Mouse (Mus musculus) frontal cortex, adult 2 months (tissue): ENCODE results near the gene Nr3c2. TPM values are rescaled to one million over a fixed set of nuclear protein-coding genes. Genes with fewer than 3 reads are reported as not detected.

Source experiments
- DNase-seq, 2 experiments: peaks; one replicate each; pipeline ENCODE4 v3.0.0; 2022; ENCODE audit warnings: low spot score in 1 of 2; ENCODE audit errors: extremely low spot score in 1 of 2
- polyA plus RNA-seq: library from polyadenylated mRNA; depleted of rRNA; stranded (reverse); fragments of >200 nt; gene quantifications from 2 replicates; pipeline ENCODE4 v1.2.3, GENCODE M21; 2012

Gene Nr3c2
- polyA plus RNA-seq, 1 experiment: 16.6 TPM

DNA sequence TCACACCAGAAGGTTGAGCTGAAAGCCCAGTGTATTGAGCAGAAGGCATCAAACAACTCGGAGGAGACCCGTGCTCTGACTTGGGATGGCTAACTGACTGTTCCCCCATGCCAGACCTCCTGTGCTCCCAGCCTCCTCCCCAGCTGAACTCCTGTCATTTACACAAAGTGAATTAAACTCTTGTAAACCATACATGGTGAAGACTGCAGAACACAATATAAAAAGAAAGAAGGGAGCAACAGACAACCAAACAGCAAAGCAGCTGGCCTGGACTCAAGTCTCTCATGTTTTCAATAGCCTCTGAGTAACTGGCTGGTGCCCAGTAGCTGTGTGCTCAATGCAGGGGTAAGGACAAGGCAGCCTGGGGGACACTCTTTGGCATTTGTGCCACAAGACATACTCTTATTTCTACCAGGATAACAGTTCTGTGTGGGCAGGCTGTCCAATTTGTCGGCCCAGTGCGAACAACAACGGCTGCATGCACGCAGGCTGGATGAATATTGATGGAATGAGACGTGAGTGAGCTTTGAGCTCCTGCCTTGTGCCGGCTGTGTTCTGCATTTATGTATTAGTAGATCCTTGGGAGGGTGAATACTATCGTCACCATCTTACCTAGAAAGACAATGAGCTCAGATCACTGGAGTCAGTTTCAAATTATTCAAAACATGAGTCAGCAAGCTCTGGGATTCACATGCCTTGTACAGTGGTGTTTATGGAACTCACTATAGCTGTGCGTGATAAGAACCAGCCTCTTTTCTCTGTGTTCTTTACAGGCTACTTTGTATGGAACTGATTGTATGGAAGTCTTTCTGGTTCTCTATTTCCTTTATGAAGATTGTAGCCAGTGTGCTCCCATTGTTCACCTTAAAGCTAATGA lies 152.4 kb downstream of the Nr3c2 start:
- DNase-seq: peak in 1 of 2 experiments; percentile 12

DNA sequence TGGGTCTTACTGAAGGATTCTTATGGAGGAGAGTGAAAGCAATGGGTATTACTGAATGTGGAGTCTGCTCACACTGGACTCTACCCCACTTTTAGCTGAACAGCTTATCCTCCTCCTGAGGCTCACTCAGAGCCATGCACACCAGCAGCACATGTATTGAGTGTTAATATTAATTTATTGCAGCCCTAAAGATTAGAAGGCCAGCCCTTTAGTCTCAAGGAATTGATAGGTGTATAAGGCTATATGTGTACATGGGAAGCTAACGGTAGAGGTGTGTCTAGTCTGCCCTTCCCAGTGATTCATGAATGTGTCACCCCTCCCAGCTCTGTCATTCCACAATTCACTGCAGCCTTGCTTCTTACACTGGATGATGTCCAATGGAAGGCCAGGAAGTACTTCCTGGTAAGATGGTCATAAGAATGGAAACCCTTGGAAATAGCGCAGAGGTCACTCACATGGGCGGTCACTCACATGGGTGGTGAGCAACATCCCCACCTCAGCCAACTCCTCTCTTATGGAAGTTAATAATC lies 156.3 kb downstream of the Nr3c2 start:
- DNase-seq: no peak

DNA sequence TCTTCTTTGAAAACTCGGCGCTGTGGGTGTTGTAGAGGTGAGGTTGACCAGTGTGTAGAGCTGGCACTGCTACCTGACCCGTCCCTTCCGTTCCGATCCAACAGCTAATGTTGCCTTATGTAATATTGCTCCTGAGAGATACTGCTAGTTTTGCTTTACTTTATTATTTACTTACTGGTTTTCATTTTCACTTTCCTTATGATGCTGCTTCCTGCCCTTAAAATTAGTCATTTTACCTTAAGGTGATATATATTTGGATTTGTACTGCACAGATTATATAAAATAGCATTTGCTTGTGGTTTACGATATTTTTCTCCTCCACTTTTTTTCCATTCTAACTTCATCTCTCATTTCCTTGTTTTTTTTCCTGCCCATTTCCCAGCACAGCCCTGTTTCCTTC lies 157.6 kb downstream of the Nr3c2 start:
- no peak for DNase-seq

DNA sequence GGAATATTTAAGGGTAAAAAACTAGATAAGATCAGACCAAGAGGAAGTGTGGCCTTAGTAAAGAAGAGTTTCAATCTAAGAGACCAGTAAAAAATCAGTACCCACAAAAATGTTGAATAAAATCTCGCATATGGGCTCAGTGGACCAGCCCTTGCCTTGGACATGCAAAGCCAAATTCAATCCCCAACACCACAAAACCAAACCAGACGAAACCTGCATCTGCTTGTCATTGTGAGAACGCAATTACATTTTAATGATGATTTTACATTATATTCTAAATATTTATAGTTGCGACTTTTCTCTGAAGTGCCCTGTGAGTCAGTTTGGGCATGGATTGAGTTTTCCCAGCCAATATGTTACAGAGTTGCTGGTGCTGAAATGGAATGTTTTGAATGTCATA lies 183.4 kb downstream of the Nr3c2 start:
- DNase-seq: no peak

DNA sequence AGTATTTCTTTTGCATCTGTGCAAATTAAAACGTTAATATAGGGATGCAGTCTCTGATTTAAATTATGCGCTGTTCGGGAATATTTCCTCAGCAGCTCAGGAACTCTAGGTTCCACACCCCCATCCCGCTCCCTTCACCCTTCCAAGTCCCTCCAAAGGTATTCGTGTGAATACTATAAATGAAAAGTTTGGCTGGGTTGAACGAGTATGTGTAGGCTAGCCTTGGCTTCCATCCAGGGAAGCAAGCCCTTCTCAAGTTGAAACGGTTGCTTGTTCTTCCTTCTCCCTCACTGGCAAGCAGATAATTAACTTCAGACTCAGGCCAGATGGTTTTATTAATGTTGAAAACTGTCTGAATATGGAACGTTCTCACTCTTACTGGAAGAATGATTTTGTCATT lies 186.8 kb downstream of the Nr3c2 start:
- DNase-seq: peak; percentile 11 to 59

DNA sequence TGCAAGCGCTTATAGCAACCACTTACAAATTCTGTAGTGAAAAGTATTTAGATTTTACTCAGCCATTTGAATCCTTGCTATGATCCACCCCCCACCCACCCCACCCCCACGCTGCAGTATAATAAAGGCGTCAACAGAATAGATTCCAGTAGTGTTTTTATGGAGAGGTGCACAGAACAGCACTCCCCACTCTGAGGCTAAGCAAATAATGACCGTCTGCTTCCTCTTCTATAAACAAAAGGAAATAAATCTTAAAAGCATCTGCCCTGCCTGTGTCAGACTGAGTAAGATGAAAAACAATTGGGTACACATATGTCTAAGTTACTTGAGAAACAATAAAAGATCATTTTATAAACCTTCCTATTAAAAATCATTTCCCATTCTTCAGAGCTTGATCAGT lies 197.5 kb downstream of the Nr3c2 start:
- no peak for DNase-seq

DNA sequence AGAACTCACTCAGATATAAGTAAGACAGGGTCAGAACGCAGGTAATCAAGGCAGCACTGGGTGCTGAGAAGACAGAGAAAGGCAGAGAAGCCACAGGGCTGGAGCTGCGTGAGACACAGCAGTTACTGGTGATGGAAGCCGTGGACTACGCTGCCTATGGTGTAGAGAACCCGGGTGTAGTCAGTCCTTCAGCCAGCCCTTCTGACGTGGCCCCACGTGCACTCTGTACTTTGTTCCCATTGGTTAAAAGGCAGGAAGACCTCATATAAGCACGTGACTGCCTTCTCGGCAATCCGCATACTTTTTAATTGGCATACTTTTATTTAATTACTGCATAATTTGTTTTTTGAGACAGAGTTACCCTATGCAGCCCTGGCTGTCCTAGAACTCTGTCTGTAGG lies 198.9 kb downstream of the Nr3c2 start:
- no peak for DNase-seq

DNA sequence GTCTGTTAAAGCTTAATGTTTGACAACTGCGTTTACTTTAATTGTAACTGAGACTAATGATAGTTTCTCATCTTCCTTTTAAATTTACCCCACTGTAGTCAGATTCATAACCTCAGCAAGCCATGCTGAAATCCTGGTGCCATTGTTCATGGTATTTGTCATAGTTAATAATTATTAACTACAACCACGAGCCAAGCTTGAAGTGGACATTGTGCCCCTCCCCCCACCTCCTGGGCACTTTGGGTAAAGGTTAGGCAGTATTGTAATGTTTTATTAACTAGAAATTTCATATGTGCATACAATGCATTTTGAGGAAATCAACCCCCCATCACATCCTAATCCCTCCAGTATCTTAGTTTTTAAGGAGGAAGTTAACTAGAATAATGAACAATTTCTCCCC lies 201.1 kb downstream of the Nr3c2 start:
- DNase-seq: no peak

DNA sequence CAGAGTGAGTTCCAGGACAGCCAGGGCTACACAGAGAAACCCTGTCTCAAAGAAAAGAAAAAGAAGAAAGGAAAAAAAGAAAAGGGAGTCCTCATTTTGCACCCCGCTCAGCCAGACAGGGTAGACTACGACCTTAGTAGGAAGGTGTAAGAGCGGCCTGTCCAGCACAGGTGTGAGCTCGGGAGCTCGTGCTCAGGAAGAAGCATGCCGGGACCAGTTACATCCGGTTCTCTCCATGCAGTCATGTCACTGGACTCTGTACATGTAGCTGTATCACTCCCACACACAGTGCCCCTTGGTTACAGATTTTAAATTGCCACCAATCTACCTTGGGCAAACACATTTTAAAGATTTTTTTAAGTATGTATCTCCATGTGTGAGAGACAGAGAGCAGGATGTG lies 203.6 kb downstream of the Nr3c2 start:
- DNase-seq: no peak

DNA sequence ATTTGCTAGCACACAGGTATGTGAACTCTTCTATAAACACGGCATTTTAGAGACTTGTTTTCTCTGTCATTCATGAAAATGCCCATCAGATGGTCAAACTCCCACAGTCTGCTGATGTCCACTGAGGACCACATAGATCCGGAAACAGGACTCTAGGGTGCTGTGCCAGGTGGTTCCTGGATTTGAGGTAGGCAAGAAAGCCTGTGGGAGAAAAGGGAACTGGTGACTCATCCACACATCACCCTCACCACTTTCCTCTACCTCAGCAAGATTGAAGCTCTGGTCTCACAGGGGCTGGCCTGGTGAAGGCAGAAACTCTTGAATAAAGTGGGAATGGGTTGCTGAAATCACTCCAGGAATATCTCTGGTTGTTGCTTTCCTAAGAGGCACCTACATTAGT lies 213.5 kb downstream of the Nr3c2 start:
- no peak for DNase-seq

DNA sequence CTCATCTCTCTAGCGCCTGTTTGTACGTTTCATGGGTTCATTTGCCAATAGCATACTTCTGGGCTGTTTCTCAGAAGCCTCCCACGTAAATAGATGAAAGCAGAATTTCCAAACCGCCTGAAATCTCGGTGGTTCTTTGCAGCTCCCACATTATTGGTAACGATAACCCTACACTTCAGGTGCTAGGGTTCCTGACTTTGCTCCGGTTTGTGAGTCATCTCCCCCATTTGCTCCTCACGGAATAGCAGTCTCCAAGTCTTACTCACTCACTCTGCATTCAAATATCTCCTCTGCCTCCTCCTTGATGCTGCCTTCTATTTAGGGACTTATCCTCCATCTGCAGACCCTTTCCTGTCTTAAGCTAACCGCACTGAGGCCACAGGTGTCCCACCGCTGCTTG lies 215.5 kb downstream of the Nr3c2 start:
- peak; percentile 7 to 50 for DNase-seq

DNA sequence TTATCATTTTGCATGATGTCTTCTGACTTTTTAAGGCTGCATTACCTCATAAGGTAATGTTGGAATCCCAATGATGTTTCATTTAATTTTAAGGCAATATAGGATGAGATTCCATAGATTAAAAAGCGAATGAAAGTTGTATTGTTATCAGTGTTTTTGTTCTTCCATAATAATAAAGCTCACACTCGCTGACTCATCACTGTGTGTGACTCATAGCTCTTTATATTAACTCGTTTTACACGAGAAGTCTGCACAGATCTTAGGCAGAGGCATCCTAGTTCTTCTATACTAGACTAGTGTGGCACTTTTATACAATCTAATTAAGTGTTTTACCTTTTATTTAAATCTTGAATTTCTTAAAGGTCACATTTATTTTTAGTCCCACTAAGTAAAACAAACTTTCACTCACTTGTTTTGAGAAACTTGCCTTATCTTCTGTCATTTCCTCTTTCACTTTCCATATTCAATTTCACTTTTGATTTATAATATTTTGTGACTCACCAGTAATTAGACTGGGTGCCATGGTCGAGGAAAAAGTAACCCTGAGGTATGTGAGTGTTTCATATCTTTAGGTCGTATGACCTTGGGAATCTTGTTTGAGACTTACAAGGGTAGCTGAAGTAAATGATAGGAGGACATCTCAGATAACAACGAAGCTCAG lies 217.3 kb downstream of the Nr3c2 start:
- peak in 1 of 2 experiments; percentile 15 for DNase-seq

DNA sequence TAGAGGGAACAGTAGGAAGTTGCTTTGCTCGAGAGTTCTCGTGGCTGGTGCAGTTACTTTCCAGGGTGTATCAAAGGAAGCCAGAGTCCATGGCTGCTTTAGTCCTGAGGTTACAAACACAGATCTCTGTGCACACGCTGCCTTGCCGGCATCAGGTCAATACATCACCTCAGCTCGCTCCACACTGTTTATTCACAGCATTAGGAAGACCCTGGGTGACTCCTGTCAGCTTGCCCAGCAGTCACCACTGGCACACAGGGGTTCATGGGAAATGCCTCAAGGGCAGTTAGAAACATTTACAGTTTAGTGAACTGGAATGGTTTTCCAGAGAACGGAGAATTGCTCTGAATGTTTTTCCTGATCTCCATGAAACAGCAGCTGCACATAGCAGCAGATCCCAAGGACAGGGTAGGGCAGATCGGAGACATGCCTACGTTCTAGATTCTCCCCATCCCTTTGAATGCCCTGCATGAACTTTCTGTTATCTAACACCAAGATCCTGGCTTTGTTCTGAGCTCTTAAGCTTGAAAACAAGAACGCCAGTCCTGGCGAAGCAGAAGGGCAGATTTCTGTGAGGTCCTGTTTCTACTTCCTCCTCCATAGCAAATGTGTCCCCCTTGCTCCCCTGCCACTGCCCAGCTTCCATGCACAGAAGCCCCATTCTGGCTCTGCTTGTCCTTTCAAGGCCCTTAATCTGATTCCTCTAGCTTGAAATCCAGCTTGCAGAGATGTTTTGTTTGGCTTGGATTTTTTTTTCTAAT lies 221.7 kb downstream of the Nr3c2 start:
- no peak for DNase-seq

DNA sequence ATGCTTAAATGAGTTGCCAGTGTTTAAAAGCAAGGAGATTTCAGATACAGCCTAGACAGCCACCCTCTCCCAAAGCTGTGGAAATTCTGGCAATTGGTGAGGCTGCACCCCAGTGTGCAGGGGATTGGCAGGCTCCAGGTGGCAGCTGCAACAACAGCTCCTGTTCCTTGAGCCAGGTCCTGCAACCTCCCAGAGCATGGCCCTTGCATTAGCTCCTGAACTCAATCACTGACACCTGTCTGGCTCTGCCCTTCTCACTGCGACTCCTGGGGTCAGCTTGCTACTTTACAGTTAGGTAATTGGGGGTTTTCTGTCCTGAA lies 222.3 kb downstream of the Nr3c2 start:
- no peak for DNase-seq

DNA sequence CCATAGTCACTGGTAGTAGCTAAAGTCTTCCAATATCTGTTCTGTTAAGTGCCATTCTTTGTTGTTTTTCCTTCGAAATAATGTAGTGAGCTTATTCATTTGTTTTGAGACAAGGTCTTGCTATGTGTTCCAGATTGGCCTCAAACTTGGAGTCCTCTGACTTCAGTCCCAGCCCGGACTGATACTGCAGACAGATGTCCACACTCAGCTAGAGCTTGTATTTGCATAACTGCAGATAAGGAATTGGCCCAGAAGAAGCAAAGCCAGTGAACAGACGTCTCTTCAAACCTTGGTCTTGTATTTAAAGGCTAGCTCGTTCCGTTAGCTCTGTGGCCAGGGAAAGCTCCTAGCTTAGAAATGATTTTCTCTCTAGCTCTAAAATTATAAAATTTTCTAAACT lies 223.1 kb downstream of the Nr3c2 start:
- DNase-seq: no peak

DNA sequence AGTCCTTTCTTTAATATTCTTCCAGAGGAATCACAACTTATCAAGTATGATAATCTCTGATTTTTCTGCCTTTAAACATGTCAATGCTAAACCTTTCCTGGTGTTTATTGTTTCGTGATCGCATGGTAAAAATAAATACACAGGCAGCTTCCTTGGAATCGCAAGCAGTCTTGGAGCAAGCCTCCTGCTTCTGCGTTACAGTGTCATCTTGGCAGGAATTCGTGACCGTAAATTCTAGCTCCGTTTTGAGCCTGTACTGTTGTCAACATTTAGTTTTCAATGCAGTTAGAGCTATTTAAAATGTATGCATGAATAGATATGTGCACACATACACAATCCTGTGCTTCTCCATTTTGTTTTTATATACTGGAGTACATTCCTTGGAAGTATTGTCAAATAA lies 226.5 kb downstream of the Nr3c2 start:
- DNase-seq: peak in 1 of 2 experiments; percentile 27

DNA sequence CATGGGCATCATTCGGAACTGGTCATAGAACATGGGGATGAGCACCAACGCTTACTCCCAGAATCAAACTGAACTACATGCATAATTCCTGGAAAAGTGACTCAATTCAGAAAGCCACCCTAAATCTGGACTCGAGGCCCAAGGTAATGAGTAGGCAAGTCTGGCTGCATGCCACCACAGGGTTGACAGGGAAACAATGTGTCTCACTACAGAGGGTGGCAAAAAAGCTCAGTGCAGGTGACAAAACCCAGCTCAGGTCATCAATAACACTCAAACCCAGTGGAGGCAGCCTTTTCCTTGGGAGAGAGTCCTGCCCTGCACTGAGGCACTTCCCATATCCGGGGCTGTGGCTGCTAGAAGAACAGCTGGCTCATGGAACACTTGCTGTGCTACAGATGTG lies 228.8 kb downstream of the Nr3c2 start:
- no peak for DNase-seq

DNA sequence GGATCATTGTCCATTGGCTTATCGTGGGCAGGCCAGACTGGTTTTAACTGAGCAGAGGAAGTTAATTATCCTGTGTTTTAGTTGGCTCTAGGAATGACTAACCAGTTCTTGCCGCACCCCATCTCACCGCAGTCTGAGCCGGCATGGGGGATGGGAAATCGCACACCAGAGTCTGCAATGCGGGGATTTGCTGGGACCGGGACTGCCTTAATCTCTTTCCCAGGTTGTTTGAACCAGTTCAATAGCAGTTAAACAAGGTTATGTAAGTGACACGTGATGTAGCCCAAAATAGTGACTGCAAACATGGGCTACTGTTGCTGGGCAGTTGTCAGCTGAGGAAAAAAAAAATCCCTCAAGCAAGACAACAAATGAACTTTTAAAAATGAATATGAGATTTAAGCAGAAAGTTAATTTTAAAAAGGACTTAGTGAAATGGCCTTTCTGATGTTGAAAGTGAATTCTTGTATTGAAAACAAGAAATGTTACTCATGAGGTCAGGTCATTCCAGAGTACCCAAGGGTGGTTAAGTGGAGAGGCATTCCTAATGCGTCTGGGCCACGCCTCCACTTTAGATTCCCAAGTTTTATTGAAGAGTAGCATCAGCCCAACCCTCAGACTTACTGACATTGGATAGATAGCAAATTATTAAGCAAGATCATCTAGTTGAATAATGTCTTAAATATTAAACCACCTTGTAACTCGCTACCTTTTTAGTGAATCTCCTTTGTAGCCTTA lies 233.8 kb downstream of the Nr3c2 start:
- DNase-seq: peak in 1 of 2 experiments; percentile 49

DNA sequence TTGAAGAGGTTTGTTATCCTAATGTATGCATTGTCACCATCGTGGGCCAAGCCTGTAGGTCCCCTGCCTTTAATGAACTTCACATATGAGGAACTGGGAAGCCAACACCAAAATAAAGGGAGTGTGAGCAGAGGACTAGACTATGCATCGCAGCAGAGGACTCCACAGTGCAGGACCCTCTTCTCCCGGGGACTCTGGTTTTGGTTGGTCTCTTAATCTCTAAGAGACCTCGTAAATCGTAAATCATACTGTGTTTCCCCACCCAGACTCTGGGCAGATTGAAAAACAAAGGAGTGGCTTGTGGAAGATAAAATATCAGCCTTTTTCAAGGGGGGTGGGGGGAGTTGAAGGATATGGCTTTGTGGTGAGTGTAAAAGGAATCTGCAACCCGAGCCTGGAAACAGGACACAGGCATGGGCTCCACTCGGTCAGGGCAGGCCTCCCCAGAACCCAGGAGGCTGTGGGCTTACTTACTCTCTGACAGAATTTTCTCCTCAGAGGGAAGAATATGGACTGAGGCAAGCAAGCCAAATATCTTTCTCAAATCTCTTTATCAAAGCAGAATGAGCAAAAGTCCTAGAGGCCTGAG lies 234.6 kb downstream of the Nr3c2 start:
- no peak for DNase-seq

DNA sequence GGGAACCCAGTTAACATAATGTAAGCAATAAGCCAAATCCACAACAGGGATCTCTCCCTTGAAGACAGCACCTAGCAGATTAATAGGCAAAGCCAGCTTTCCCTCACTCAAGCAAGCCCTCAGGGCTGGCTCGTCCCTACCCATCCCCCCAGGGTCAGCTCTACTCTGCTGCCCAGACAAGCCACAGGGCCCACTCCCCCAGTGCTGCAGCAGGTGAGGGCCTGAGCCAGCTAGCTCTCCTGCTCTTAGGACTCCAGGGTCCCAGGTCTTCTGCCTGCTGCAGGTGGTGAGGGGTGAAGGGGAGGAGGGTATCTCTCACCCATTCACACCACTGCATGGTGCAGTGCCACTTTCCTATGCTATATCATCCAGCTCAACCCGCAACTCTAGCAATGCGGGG lies 246.0 kb downstream of the Nr3c2 start:
- no peak for DNase-seq
